ENCODE assay signal across 13 mouse cellular contexts in the genomic region with DNA sequence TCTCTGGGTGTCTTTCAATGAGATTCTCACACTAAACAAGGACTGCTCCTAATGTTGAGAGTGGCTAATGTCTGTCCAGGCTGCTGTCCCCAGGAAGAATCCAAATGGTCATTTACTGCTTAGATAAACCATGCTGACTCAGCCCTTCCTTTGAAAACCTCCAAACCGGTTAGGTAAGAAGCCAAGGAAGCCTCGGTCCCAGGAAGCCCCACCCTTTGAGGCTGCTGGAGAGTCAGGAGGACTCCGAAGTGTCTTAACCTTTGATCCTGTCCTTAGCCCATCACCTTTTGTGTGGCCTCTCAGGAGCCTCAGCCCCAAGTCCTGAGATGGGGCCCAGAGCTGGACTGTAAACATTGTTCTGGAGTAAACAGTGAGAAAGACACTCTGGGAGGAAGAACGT. TPM values are rescaled to one million over a fixed set of nuclear protein-coding genes. Genes with fewer than 3 reads are reported as not detected.
A peak's percentile ranks its signal among the peaks of the same experiment; 100 is the strongest.
DNase-seq lines count a peak whose midpoint lies in the region; ATAC-seq and TF ChIP-seq lines count a peak whose summit lies in the region.
"Had no signal": no experiment of that assay in that cellular context is flagged by ENCODE, and none has a peak within 500 bp of the region (broad histone marks: within the 10 kb centered on the region; RNA-seq: fewer than 3 reads in every experiment).

No protein-coding gene starts in this region.

- H3K9me3 ChIP-seq in lung, embryonic 14.5 days (ENCODE audit: low read depth, low read length), result no peaks in the 10 kb centered on the region
- no peaks in the 10 kb centered on the region for H3K9me3 ChIP-seq in ES-E14 (ENCODE audit: control insufficient read depth, insufficient read depth, low read depth, low read length)
- H3K9me3 ChIP-seq in liver, postnatal 0 days (ENCODE audit: low read length), result no peaks in the 10 kb centered on the region
- H3K9me3 ChIP-seq: embryonic facial prominence, embryonic 12.5 days; limb, embryonic 12.5 days had no signal

- TF ChIP-seq CTCF in gastrocnemius, adult 2 months (IDR thresholded peaks at IDR 0.05), result no peak
- no peak for TF ChIP-seq CTCF in lung, embryonic 14.5 days (IDR thresholded peaks at IDR 0.05; ENCODE audit: low read depth)
- no peak for TF ChIP-seq CTCF in liver, postnatal 0 days (IDR thresholded peaks at IDR 0.05; ENCODE audit: low read depth)

- H3K4me2 ChIP-seq in lung, embryonic 14.5 days, result peak overlapping the region; percentile 93; the same call in 1 of the 2 replicates
- peak overlapping the region; percentile 98; the same call in 1 of the 2 replicates for H3K4me2 ChIP-seq in liver, postnatal 0 days (ENCODE audit: low read depth, low read length)

- TF ChIP-seq EP300 in liver, postnatal 0 days (IDR thresholded peaks at IDR 0.05; ENCODE audit: low read depth), result no peak

- no peaks in the 10 kb centered on the region for H3K4me1 ChIP-seq in lung, embryonic 14.5 days (ENCODE audit: insufficient read depth)
- peaks cover 0 to 19% of the 10 kb centered on the region in 2 experiments; a peak in 1 of 4 replicates for H3K4me1 ChIP-seq in ES-E14 (ENCODE audit: control insufficient read depth in 2 of 2, insufficient read depth in 2 of 2, low read length in 2 of 2, poor library complexity in 1 of 2)
- H3K4me1 ChIP-seq in liver, postnatal 0 days (ENCODE audit: insufficient read depth), result peaks cover 30% of the 10 kb centered on the region

- H3K36me3 ChIP-seq in lung, embryonic 14.5 days (ENCODE audit: insufficient read depth), result peaks cover under 1% of the 10 kb centered on the region; the same call in 1 of the 2 replicates
- H3K36me3 ChIP-seq in ES-E14 (ENCODE audit: control insufficient read depth, insufficient read depth, low read length, poor library complexity, severe bottlenecking), result peaks cover 4% of the 10 kb centered on the region; the same call in 1 of the 2 replicates
- no peaks in the 10 kb centered on the region; the same call in none of the 2 replicates for H3K36me3 ChIP-seq in liver, postnatal 0 days (replicated peaks; ENCODE audit: insufficient read depth, low read length)

- intact Hi-C loops in gastrocnemius, adult 2 months (cut with DNase I), result loop anchor here (10.0 kb wide), 1 partner anchor 255 kb away; no protein-coding TSS in a partner anchor

- H3K9ac ChIP-seq in lung, embryonic 14.5 days, result no peak overlapping the region
- H3K9ac ChIP-seq in ES-E14 (ENCODE audit: insufficient read depth, low read depth, low read length, poor library complexity, severe bottlenecking), result no peak overlapping the region
- no peak overlapping the region for H3K9ac ChIP-seq in liver, postnatal 0 days (replicated peaks)
- H3K9ac ChIP-seq: embryonic facial prominence, embryonic 12.5 days; limb, embryonic 12.5 days had no signal

- H3K4me3 ChIP-seq in gastrocnemius, adult 2 months, result peak overlapping the region; percentile 79; the same call in 1 of the 2 replicates
- H3K4me3 ChIP-seq in lung, embryonic 14.5 days (ENCODE audit: low read depth, low read length), result no peak overlapping the region
- H3K4me3 ChIP-seq in ES-E14 (ENCODE audit: insufficient read depth in 1 of 2, low read depth in 1 of 2, low read length in 2 of 2, poor library complexity in 1 of 2, severe bottlenecking in 1 of 2), result no peak overlapping the region
- H3K4me3 ChIP-seq in liver, postnatal 0 days (ENCODE audit: low read depth, low read length), result no peak overlapping the region

- 0 out of 2 replicates have a peak overlapping the region, but pooled peaks have one; percentile 80 for H3K27ac ChIP-seq in gastrocnemius, adult 2 months
- H3K27ac ChIP-seq in lung, embryonic 14.5 days (ENCODE audit: low read depth), result no peak overlapping the region
- H3K27ac ChIP-seq in ES-E14 (ENCODE audit: insufficient read depth, low read depth, low read length, poor library complexity, severe bottlenecking), result no peak overlapping the region
- no peak overlapping the region for H3K27ac ChIP-seq in liver, postnatal 0 days (ENCODE audit: low read depth)
- H3K27ac ChIP-seq: embryonic facial prominence, embryonic 12.5 days; limb, embryonic 12.5 days had no signal

- in situ Hi-C loops in ES-E14 (cut with MboI; ENCODE audit: low sequenced_read_pairs in 2 of 2, unreplicated experiment in 2 of 2), result loop anchor here in 1 of 2 experiments (10.0 kb wide), 1 partner anchor 135 kb away; no protein-coding TSS in a partner anchor

- 49% methylated on average over 4 of the region's 4 CpGs for WGBS in lung, embryonic 14.5 days
- WGBS in liver, postnatal 0 days (ENCODE audit: insufficient replicate concordance), result 53% methylated on average over 4 of the region's 4 CpGs

- no peak for ATAC-seq in lung, embryonic 14.5 days (ENCODE audit: insufficient read depth)
- ATAC-seq in liver, postnatal 0 days, result no peak
- ATAC-seq: activated CD4-positive, CD25-positive, alpha-beta regulatory T cell, adult 4 months had no signal

- H3K27me3 ChIP-seq in lung, embryonic 14.5 days (ENCODE audit: insufficient read depth, low read length), result no peaks in the 10 kb centered on the region
- H3K27me3 ChIP-seq in liver, postnatal 0 days (ENCODE audit: insufficient read depth, low read length), result no peaks in the 10 kb centered on the region
- H3K27me3 ChIP-seq: embryonic facial prominence, embryonic 12.5 days; limb, embryonic 12.5 days had no signal

- no peak for DNase-seq in gastrocnemius, adult 2 months
- no peak for DNase-seq in gastrocnemius, adult 8-10 months (ENCODE audit: low spot score in 2 of 2)
- DNase-seq in lung, embryonic 14.5 days, result no peak
- no peak for DNase-seq in lung, postnatal 10 days
- DNase-seq in ES-E14 (ENCODE audit: low read depth, low spot score), result no peak
- no peak for DNase-seq in liver, postnatal 0 days
- no peak for DNase-seq in right cerebral cortex, postnatal 14 days
- DNase-seq in cerebellum, postnatal 14 days, result no peak
- DNase-seq: adrenal gland, postnatal 25 days; heart, postnatal 10 days had no signal

TF ChIP-seq in ES-E14, 5 proteins besides CTCF, POLR2A, EP300 and RAD21:
- no peak for TF ChIP-seq ZC3H11A (IDR thresholded peaks at IDR 0.05; ENCODE audit: borderline replicate concordance, low read depth, low read length)
- TF ChIP-seq MAFK (IDR thresholded peaks at IDR 0.05; ENCODE audit: insufficient read depth, low read depth, low read length), result peak; percentile 90

RNA-seq across cellular contexts. Expression of a gene that starts 1.8 kb away (rescaled TPM):
- 10 to 100 TPM; 12.7 to 14.2 TPM for total RNA-seq in gastrocnemius, adult 2 months (2021)
- total RNA-seq in gastrocnemius, adult 8-10 months (2022), result 10 to 100 TPM; 10.2 to 14.4 (median 12.4) TPM
- polyA plus RNA-seq in lung, embryonic 14.5 days (2014; fragmentation: Nextera tagmentation; extraction: Ambion mirVana), result 27.6 and 29.5 TPM in 2 replicates
- 40.0 and 62.2 TPM in 2 replicates for total RNA-seq in ES-E14 (2012; rRNA removed)
- polyA plus RNA-seq in liver, postnatal 0 days (2015; fragmentation: Nextera tagmentation; extraction: Ambion mirVana), result 13.8 and 14.2 TPM in 2 replicates

RNA-seq across cellular contexts. Expression of a gene that starts 17.0 kb away (rescaled TPM):
- total RNA-seq in gastrocnemius, adult 2 months (2021), result 1 to 10 TPM; 1.2 to 3.6 TPM
- total RNA-seq in gastrocnemius, adult 8-10 months (2022), result 1 to 10 TPM; 1.5 to 2.2 (median 1.6) TPM
- 416 and 454 TPM in 2 replicates for polyA plus RNA-seq in lung, embryonic 14.5 days (2014; fragmentation: Nextera tagmentation; extraction: Ambion mirVana)
- 102 and 146 TPM in 2 replicates for total RNA-seq in ES-E14 (2012; rRNA removed)
- polyA plus RNA-seq in liver, postnatal 0 days (2015; fragmentation: Nextera tagmentation; extraction: Ambion mirVana), result 135 and 145 TPM in 2 replicates

Comparison
In these comparisons a context has a peak if more than half of its experiments do, and no peak if none do; other contexts are left out.
1. RNA of a gene that starts 17.0 kb away (total RNA-seq): 102 to 146 TPM in ES-E14; 1.2 to 3.6 TPM in gastrocnemius, adult 2 months and 1.5 to 2.2 TPM in gastrocnemius, adult 8-10 months; every median in the first group is over 10 times any median in the second.